Mouse (Mus musculus): ENCODE results near the gene Llgl1.

Gene Llgl1

DNA sequence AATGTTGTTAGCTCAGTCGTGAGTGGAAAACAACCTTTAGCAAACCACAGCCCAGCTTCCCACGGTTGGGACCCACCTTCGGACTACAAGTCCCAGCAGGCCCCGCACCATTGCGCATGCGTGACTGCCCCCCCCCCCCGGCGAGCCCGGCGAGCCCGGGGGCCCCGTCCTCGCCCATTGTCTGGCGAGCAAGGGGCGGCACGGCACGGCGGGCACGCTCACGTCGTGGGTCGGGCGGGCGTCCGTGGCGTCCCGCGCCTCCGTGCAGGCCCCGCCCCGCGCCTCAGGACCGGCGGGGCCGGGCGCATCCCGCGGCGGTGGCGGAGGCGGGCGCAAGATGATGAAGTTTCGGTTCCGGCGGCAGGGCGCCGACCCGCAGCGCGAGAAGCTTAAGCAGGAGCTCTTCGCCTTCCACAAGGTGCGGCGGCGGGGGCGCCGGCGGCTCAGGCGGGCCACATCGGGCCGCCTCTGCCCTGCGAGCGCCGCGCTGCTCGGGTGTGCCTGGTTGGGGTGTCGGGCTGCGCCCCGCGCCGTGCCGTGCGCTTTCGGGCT is at the start of gene Llgl1:
Llgl1 (plus strand) TSS at position 200 of the 552 bp plus-strand sequence.
- in situ Hi-C loops (cut with MboI) = no loop called here

DNA sequence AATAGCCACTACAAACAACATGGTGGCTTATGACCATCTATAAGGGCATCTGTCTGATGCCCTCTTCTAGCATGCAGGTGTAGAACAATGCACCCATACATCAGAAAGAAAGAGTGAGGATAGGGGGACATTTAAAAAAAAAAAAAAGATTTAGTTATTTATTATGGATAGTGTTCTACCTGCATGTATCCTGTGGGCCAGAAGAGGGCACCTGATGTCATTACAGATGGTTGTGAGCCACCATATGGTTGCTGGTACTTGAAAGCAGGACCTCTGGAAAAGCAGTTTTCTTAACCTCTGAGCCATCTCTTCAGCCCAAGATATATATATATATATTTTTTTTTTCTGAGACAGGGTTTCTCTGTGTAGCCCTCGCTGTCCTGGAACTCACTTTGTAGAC is 3.4 kb upstream of the Llgl1 start:
- in situ Hi-C loops (cut with MboI) = no loop called here

DNA sequence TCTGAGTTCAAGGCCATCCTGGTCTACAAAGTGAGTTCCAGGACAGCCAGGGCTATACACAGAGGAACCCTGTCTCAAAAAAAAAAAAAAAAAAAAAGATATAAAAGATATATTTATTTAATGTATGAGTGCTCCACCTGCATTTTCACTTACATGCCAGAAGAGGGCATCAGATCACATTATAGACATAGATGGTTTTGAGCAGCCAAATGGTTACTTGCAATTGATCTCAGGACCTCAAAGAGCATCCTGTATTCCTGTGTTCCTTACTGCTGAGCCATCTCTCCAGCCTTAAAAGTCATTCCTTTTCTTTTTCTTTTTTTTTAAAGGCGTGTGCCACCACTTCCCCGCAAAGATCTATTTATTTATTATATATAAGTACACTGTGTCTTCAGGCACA is 2.0 kb upstream of the Llgl1 start:
- in situ Hi-C loops (cut with MboI) = no loop called here

DNA sequence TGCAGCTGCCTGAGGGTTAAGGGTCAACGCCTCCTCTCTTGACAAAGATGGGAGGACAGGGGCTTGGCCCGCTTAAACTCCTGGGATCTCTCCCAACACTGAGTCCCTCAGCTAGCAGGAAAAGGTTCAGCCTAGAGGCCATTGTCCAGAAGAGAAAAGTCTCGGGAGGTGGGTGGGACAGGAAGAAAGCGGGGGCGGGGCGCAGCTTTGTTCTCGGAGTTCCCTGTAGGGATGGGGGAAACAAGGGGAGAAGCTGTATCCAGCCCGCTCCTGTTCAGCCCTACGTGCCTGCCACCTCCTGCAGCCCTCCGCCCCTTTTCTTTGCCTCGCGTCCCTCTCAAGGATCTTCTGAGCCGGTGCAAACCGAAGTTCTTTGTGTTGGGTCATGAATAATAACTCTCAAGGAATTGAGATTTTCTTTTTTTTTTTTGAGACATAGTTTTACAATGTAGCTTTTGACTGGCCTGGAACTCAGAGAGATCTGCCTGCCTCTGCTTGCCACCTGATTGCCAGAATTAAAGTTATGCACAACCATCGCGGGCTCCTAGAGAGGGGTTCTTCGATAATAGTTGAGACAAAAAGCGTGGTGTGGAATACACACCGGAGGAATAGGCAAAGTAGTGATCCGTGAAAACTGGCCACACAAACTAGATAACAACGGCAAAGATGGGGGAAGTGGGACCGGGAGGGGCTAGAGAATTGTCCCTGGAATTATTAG is 558 bp upstream of the Llgl1 start:
- in situ Hi-C loops (cut with MboI) = no loop called here

DNA sequence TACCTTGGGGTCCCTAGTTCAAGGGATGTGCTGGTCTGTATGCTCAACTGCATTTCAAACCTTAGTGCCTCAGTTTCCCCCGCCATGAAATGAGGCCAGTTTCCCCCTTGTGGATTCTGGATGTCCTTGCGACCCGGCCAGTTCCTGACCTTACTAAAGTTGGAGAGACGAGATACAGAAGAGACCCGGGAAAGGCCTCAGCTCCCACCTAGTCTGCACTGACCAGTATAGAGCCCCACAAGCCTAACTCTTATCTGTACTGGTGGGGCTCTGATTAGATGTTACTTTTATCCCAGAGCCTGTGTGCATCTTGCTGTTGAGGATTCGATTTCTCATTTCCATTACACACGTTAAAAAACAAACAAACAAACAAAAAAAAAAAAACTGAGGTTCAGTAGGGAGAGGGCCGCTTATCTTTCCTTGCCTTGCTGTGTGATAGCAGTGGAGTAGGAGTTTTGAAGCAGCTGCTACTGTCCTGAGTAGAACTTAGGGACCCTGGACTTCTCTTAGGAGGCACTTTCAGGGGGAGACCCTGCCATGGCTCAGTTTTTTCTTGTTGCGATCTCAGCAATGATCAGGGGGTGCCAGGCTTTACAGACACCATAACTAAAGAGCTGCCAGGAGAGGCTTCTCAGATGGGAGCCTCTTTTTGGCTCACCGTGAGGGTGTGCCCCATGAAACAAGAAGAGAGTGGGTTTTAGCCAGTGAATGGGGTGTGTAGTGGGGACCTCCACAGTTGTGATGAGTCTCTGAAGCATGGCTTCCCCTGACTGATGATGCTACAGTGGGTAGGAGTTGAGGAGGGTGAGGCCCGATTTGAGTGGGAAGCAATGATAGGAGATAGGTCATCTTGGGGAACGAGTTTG is 1.0 kb downstream of the Llgl1 start:
- in situ Hi-C loops (cut with MboI) = no loop called here

DNA sequence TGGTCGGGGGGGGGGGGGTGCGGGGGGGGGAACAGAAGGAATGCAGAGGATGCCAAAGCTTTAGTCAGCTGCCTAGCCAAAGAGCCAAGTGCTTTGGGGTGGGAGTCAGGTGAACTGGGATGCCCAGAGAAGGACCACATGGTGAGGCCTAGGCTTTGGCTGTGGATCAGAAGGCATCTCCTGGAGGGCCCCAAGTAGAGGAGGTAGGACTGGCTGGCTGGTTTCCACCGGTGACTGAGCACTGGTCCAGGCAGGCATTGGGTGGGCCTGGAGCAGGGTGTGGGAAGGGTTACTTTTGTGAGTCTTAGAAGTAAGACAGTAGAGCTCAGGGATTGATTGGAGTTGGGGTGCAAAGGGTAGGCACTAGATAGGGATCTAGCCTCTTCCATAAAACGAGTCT is 2.1 kb downstream of the Llgl1 start:
- in situ Hi-C loops (cut with MboI) = no loop called here

DNA sequence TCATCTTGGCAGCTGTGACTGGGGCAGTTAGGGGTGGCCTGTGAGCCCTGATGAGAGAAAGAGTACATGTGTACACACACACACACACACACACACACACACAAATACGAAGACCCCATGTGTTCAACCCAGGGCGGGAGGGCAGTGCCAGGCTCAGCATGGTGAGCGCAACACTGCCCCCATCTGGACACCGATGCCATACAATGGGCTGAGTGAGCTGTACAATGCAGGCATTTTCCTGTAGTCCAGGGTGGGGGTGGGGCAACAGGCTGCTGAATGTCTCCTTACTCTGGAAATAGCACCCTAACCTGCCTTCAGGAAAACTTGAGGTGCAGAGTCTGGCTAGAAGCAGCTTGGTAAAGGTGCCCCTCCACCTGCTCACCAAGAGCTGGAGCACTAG is 3.6 kb downstream of the Llgl1 start:
- in situ Hi-C loops (cut with MboI) = no loop called here

DNA sequence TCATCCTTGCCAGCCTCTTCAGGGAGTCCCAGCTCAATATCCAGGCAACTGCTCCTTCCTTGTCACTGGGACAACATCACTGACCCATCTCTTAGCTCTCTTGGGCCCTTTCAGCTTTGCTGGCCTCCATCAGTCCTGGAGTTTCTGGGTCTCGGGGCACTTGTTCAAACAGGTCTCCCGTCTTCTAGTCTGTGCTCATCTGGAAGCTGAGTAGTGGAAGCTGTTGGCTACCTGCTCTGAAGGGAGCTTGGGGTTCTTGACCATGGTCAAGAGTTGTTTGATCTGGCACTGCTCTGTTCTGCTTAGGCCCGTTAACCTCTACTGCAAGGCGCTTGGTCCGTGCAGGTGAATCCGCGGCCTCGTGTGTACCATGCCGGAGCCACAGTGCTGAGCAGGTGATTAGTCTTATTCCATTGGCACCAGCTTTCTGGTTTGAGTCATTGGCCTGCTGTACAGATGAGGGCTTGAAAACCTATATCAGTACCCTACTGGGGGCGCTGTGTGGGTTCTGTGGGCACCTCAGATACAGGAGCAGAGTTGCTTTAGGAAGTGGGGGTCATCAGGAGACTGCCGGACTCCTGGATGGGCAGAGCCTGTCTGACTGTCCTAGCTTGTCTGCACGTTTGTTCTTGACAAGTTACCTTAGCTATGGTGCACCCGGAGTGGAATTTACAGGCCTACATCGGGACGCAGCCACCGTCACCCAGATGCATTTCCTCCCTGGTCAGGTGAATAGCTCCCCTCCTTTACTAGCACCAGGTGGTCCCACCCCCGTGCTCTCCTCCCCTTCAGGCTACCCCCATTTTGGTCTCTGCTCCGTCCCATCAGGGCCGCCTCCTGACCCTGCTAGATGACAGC is 4.7 kb downstream of the Llgl1 start:
- in situ Hi-C loops (cut with MboI) = no loop called here

DNA sequence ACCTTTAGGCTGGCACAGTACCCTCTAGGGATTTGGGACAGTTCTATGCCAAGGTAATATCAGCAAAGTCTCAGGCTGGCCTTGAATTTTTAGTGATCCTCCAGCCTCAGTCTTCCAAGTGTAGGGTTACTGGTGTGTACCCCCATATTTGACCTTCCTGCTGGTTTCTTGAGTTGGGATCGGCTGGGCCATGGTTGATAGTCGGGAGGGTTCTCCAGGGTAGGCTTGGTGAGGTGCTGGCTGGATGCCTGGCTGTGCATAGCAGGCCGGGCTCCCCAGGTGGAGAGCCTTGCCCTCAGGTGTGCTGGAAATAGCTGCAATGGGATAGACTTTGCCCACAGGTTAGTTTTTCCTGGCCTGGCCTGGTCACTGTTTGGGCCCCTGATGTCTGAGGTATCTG is 5.7 kb downstream of the Llgl1 start:
- in situ Hi-C loops (cut with MboI) = no loop called here

DNA sequence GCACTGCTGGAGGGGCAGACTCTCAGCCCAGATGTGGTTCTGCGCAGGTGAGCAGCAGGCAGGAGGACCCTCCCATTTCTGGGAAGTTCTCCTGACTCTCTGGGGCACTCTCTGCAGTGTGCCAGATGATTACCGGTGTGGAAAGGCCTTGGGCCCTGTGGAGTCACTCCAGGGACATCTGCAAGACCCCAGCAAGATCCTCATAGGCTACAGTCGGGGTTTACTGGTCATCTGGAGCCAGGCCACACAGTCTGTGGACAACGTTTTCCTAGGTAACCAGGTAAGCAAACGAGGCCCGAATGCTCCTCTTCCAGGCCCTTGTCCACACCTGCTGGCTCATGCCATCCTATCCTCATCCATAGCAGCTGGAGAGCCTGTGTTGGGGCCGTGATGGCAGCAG is 6.6 kb downstream of the Llgl1 start:
- in situ Hi-C loops (cut with MboI) = no loop called here

DNA sequence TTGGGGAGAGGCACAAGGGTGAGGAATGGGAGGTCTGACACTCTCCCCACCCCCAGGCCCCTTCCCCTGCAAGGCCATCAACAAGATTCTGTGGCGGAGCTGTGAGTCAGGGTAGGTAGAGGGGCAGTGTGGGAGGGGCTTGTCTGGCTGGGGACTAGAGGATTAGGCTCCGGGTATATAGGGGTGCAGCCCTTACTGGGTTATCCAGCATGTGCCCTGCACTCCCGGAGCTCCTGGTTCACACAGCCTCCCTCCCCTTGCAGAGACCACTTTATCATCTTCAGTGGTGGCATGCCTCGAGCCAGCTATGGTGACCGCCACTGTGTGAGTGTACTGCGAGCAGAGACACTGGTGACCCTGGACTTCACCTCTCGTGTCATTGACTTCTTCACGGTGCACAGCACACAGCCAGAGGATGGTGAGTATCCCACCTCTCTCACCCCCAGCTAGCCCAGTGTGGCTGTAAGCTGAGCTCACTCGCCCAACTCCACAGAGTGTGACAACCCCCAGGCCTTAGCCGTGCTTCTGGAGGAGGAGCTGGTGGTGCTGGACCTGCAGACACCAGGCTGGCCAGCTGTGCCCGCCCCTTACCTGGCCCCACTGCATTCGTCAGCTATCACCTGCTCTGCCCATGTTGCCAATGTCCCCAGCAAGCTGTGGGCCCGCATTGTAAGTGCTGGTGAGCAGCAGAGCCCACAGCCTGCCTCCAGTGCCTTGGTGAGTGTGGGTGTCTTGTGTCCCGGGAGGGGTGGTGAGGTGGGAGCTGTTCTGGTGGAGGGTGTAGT is 7.4 kb downstream of the Llgl1 start:
- in situ Hi-C loops (cut with MboI) = no loop called here

DNA sequence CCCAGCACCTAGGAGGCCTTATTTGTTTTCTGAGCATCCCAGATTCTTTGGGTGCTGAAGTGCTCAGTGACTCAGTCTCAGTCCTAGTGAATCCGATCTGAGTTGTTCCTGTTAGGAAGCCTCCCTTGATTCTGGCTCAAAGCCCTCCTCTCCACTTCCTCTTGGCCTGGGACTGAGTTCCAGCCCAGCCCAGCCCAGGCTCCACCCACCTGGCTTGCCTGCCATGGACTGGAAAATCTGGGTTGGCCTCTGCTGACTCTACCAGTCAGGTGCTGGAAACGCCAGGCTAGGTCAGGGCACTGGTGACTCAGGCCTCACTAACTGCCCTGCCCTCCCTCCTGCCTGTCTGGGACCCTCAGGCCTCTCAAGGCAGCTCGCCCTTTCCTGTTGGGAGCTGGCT is 8.1 kb downstream of the Llgl1 start:
- in situ Hi-C loops (cut with MboI) = no loop called here

DNA sequence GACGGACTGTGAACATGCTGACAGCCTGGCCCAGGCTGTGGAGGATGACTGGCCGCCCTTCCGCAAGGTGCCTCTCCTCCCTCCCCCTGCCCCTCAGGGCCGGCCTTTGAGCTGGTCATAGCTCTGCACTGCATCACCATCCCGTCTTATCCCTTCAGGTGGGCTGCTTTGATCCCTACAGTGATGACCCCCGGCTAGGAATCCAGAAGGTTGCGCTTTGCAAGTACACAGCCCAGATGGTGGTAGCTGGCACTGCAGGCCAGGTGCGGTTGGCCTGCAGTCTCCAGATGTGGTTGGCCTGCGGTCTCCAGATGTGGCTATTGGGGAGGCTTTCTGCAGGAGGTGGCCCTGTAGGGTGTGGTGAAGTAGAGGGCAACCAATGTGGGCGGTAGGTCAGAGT is 9.1 kb downstream of the Llgl1 start:
- in situ Hi-C loops (cut with MboI) = no loop called here

DNA sequence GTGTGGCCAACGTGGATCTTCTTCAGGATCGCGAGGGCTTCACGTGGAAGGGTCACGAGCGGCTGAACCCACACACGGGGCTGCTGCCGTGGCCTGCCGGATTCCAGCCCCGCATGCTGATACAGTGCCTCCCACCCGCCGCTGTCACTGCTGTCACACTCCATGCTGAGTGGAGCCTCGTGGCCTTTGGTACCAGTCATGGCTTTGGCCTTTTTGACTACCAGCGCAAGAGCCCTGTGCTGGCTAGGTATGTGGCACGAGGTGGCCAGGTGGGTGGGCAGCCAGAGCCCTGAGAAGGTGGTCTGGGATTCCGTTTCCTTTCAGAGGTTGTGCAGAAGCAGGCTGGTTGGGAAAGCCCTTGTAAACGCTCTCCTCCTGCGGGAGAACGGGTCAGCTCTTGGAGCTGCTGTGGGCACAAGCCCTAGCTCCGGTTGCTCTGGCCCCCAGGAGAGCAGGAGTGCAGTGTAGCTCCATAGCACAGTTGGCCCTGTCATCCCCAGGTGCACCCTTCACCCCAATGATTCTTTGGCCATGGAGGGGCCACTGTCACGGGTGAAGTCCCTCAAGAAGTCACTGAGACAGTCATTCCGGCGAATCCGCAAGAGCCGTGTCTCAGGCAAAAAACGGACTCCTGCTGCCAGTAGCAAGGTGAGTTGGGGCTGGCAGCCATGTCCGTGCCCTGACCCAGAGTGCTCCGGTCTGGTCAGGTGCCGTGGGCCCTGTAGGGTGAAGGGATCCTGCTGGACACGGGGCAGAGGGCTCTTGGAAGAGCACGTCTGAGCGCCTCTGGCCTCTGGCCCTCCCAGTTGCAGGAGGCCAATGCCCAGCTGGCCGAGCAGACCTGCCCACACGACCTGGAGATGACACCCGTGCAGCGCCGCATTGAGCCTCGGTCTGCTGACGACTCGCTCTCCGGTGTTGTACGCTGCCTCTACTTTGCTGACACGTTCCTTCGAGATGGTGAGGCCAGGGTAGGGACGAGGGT is 10.2 kb downstream of the Llgl1 start:
- in situ Hi-C loops (cut with MboI) = no loop called here

DNA sequence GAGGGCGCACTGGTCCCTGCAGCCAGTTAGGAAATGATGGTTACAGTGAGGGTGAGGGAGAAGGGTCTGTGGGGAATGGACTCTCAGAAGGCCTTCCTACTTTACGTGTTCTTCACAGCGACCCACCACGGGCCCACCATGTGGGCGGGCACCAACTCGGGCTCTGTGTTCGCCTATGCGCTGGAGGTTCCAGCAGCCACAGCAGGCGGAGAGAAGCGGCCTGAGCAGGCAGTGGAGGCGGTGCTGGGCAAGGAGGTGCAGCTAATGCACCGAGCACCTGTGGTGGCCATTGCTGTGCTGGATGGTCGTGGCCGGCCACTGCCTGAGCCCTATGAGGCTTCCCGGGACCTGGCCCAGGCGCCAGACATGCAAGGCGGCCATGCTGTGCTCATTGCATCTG is 11.7 kb downstream of the Llgl1 start:
- in situ Hi-C loops (cut with MboI) = no loop called here

DNA sequence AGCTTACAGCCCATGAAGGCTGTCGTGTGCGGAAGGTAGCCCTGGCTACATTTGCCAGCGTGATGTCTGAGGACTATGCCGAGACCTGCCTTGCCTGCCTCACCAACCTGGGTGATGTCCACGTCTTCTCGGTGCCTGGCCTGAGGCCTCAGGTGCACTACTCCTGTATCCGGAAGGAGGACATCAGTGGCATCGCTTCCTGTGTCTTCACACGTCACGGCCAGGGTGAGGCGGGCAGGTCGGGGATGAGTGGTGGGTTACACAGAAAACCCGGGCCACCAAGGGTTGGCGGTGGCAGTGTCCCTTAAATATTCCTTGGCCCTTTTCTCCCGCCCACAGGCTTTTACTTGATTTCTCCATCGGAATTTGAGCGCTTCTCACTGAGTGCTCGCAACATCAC is 12.5 kb downstream of the Llgl1 start:
- in situ Hi-C loops (cut with MboI) = no loop called here

DNA sequence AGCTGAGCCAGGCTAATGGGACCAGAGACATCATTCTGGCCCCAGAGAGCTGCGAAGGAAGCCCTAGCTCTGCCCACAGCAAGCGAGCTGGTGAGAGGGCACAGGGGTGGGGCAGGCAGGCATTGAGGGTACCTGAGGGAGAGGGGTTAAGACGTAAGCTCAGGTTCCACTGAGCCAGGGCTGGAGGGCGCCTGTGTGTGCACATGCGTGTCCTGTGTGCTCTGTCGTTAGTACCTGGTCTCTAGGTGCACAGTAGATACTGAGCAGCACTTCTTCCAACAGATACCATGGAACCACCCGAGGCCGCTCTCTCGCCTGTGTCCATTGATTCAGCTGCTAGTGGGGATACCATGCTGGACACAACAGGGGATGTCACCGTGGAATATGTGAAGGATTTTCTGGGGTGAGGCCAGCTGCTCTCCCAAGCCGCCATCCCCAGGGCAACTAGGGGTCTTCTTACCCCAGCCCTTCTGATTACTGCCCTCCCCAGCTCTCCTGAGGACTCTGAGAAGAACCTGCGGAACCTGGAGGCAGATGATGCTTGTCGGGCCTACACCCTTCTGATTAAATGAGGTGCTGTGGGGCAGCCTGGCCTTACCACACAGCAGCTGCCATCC is 13.2 kb downstream of the Llgl1 start:
- in situ Hi-C loops (cut with MboI) = no loop called here

DNA sequence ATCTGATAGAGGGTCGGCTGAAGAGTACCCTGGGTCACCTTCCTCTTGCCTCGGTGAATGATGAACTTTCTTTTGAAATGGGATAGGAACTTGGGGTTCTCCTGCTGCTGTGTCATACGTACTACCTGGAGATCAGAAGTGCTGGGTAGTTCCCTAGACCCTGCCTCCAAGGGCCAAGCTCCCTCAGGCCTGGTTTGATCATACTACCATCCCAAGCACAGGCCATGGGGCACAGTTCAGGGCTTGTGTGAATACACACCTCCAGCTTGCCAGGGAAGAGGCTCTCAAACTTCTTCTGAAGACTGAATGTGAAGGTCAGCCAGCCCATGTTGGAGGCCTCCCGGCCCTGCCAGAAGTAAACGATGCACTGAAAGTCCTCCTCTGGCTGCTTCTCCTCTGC is 16.3 kb downstream of the Llgl1 start:
- in situ Hi-C loops (cut with MboI) = no loop called here

DNA sequence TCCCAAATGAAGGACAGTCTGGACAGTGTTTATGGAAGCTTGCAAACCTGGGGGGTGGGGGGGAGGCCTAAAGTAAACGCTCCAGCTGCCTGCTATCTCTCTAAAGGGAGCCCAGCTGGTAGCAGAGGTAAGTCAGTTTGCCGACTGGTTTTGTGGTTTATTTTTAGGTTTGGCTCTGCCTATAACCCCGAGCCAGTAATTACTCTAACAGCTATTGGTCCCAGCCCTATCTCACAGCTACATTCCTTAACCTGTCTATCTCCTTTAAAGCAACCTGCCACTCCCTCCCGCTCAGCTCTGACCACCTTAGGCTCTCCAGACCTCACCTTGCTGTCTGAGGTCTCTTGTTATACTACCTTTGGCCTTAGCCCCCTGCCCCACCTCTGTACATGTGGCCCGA is 19.7 kb downstream of the Llgl1 start:
- in situ Hi-C loops (cut with MboI) = no loop called here

Data from mature B cell (primary cell).